Mouse (Mus musculus) heart, embryonic 12.5 days (tissue): Measurements from ENCODE around the gene Sp100. TPM values are rescaled to one million over a fixed set of nuclear protein-coding genes. Genes with fewer than 3 reads are reported as not detected.

Experiments
- ATAC-seq: fragments of 200-750 bp; cut with Nextera tagmentation; 2 replicates; pipeline ENCODE4 v1.8.0; 2017; ENCODE audit warnings: moderate TSS enrichment, moderate library complexity; ENCODE audit not compliant: insufficient number of reproducible peaks, low FRiP score
- H3K27ac ChIP-seq: fragments of 300-500 bp; sonication (generic); 2 replicates; pipeline ENCODE4 v1.5.1; 2016; ENCODE audit warnings: mild to moderate bottlenecking, moderate library complexity; ENCODE audit not compliant: poor library complexity, severe bottlenecking
- H3K27me3 ChIP-seq: fragments of 300-500 bp; sonication (generic); replicated peaks from 2 replicates; pipeline ENCODE4 v1.6.1; 2016; ENCODE audit warnings: mild to moderate bottlenecking, moderate library complexity
- H3K36me3 ChIP-seq: fragments of 300-500 bp; sonication (generic); 2 replicates; pipeline ENCODE4 v1.6.1; 2016; ENCODE audit warnings: mild to moderate bottlenecking, moderate library complexity
- H3K4me1 ChIP-seq: fragments of 300-500 bp; sonication (generic); replicated peaks from 2 replicates; pipeline ENCODE4 v1.6.1; 2016; ENCODE audit warnings: mild to moderate bottlenecking
- H3K4me2 ChIP-seq: fragments of 300-500 bp; sonication (generic); 2 replicates; pipeline ENCODE4 v1.6.1; 2016; ENCODE audit warnings: mild to moderate bottlenecking, moderate library complexity
- H3K4me3 ChIP-seq: fragments of 300-500 bp; sonication (generic); 2 replicates; pipeline ENCODE4 v1.5.1; 2016; ENCODE audit warnings: mild to moderate bottlenecking
- H3K9ac ChIP-seq: fragments of 300-500 bp; sonication (generic); 2 replicates; pipeline ENCODE4 v1.6.1; 2016; ENCODE audit warnings: mild to moderate bottlenecking, moderate library complexity
- H3K9me3 ChIP-seq: fragments of 300-500 bp; sonication (generic); replicated peaks from 2 replicates; pipeline ENCODE4 v1.6.1; 2016; ENCODE audit warnings: mild to moderate bottlenecking, moderate library complexity
- WGBS: fragments of 180-500 bp; shearing (Covaris S2); methylation state at CpG from one replicate; pipeline ENCODE4 v1.1.7; 2016; 5-methylcytosine and 5-hydroxymethylcytosine counted together
- polyA plus RNA-seq: library from polyadenylated mRNA; unstranded; fragments of >200 nt; fragmentation: Nextera tagmentation; extraction: Ambion mirVana; gene quantifications from 2 replicates; pipeline ENCODE4 v1.2.1, GENCODE M21; 2016

Sp100 gene
- polyA plus RNA-seq, 1 experiment from 2014 or later, result 0.88 TPM

DNA sequence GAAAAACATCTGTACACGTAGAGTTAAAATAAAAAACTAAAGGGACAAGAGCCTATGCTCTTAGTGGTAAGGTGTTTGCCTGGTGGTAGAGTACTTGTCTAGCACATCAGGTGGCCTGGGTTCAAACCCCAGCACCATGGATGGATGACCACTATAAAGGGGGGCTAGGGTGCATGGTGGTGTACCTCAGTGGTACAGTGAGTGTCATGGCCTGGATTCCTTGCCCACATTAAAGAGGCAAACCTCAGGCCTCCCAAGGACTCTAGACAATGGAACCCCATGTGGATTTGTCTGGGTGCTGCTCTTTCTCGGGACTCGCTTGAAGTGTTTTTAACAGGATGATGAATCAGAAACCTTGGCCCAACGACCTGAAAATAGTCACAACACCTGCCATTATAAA, 52.7 kb downstream of the Sp100 start:
- Histone ChIP-seq H3K9ac (no peak overlapping the region), H3K36me3 (no peaks in the 10 kb centered on the region), H3K9me3 (no peaks in the 10 kb centered on the region), H3K27me3 (no peaks in the 10 kb centered on the region), H3K4me3 (no peak overlapping the region), H3K4me1 (peaks cover 10% of the 10 kb centered on the region), H3K27ac (peak overlapping the region; percentile 93; the same call in 1 of the 2 replicates), H3K4me2 (no peak overlapping the region)
- 75% methylated on average over 4 of the region's 4 CpGs for WGBS
- no peak for ATAC-seq

DNA sequence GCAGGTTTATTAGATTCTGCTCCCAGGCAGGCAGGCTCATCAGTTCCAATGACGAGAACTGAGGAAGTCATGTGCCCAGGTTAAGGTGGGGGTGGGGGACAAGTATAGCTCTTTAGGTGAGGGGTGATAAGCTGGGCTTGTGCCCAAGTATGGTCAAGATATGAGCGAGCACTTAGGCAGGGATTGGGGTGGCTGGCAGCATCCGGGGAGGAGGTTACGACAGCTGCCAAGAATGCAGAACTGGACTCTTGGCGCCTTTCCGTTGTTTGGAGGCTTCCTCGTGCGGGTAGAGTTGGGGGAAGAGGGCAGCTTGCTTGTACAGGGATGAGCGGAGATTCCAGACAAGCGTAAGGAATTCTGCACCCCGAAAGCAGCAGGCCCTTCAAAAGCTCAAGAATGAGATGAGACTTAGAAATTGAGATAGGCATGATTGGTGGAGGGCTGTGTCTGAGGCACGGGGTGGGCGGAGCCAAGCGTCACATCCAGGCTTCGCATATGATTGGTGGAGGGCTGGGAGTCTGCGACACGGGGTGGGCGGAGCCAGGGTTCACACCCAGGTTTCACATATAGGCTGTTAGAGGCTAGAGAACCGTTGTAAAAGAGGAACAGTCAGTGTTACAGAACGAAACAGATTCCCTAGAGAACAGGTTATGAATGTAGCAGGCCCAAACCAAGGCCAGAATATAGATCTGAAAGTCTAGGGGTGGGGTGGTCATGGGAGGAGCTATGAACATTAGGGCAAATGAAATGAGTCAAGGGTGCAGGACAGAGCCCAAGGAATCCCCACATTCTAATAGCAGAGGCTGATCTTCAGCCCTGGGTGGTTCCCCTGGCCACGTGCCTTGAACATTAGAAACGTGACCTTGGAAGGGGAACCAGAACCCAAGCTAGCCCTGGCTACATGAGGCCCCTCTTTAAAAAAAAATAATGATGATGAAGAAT, 53.7 kb downstream of the Sp100 start:
- Histone ChIP-seq H3K4me2 (peak overlapping the region; percentile 56), H3K4me1 (peaks cover 10% of the 10 kb centered on the region), H3K9me3 (no peaks in the 10 kb centered on the region), H3K27ac (peak overlapping the region; percentile 93), H3K9ac (peak overlapping the region; percentile 59; the same call in 1 of the 2 replicates), H3K36me3 (no peaks in the 10 kb centered on the region), H3K27me3 (no peaks in the 10 kb centered on the region), H3K4me3 (peak overlapping the region; percentile 41)
- ATAC-seq, result peak; percentile 95
- WGBS, result 7% methylated on average over 22 of the region's 22 CpGs

DNA sequence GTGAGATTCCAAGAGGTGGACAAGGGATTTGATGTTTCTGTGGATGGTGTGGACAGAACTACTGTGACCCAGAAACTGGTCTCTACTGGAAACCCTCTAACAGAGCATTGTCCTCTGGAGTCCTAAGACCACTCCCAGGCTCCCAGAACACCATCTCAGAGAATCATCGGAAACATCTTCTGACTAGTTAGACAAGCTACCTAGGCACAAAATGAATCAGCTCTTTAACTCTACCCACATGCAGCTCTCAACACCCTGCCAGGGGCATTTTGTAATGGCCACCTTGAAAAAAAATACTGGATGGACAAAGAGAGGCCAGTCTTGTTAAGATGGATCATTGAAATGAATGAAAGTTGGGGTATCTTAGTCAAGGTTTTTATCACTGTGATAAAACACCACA, 55.8 kb downstream of the Sp100 start:
- H3K4me2 ChIP-seq, result no peak overlapping the region

DNA sequence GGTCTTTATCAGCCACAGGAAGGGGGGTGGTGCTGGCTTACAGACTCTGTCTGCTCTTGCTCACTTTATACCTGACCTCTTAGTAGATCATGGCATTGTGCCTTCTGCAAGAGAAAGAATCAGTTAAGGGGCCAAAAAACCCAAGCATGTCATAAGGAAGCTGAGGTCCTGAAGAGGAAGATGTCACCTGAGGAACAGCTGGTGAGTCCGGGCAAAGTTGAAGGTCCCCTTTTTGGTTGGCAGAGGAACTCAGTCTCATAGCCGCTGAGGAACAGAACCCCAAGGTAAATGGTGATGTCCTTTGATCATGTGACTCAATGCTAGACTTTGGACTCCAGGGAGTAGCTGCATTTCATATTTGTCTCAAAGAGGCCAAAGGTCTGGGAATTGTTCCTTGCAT, 57.0 kb downstream of the Sp100 start:
- Histone ChIP-seq H3K27me3 (no peaks in the 10 kb centered on the region), H3K9me3 (no peaks in the 10 kb centered on the region), H3K4me3 (no peak overlapping the region), H3K4me1 (peaks cover 10% of the 10 kb centered on the region), H3K27ac (no peak overlapping the region), H3K4me2 (no peak overlapping the region), H3K36me3 (no peaks in the 10 kb centered on the region), H3K9ac (no peak overlapping the region)
- ATAC-seq, result no peak
- 77% methylated on average over 2 of the region's 2 CpGs for WGBS

More for the DNA sequence above, 55.8 kb downstream of the Sp100 start:
- no peaks in the 10 kb centered on the region for H3K36me3 ChIP-seq
- WGBS, result 85% methylated on average over 1 of the region's 1 CpGs
- no peak overlapping the region for H3K9ac ChIP-seq
- H3K27ac ChIP-seq, result no peak overlapping the region
- H3K4me3 ChIP-seq, result no peak overlapping the region
- no peak for ATAC-seq
- no peaks in the 10 kb centered on the region for H3K27me3 ChIP-seq
- H3K9me3 ChIP-seq, result no peaks in the 10 kb centered on the region
- H3K4me1 ChIP-seq, result peaks cover 10% of the 10 kb centered on the region

DNA sequence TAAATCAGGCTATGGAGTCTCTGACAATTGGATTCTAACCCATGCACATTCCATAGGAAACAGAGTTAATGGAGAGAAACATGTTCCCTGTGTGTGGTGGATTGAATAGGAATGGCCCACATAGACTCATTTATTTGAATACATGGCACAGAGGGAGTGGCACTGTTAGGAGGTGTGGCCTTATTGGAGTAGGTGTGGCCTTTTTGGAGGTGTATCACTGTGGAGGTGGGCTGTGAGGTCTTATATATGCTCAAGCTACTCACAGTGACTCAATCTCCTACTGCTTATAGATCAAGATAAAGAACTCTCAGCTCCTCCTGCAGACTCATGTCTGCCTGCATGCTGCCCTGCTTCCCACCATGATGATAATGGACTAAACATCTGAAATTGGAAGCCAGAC, 64.7 kb downstream of the Sp100 start:
- Histone ChIP-seq H3K4me3 (no peak overlapping the region), H3K4me2 (no peak overlapping the region), H3K36me3 (no peaks in the 10 kb centered on the region), H3K9me3 (no peaks in the 10 kb centered on the region), H3K27ac (no peak overlapping the region), H3K4me1 (peaks cover 15% of the 10 kb centered on the region), H3K27me3 (no peaks in the 10 kb centered on the region), H3K9ac (no peak overlapping the region)
- ATAC-seq, result no peak

DNA sequence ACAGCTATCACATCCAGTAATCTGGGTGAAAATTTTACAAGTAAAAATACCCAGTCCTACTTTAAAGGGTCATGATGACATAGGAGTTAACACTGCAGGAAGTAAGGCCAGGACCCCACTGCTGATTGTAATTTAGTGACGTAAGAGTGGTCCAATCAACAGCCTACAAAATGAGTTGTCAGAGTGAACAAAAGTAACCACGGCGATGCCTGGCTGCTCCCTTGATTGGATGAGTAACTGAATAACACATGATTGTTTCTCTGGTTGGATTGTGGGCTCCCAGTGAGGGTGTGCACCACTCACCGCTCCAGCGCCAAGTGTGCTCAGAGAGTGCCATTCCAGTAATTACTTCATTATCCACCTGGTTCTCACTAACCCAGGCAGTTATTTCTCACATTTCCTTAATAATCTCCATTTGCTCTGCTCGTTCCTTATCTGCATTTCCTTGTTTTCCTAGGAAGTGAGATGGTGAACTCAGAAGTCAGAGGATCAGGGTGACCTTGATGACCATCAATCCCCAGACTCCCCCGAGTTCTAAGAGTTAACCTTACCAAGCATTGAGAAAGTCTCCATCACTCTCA, 66.7 kb downstream of the Sp100 start:
- Histone ChIP-seq H3K27ac (no peak overlapping the region), H3K9me3 (no peaks in the 10 kb centered on the region)
- 61% methylated on average over 7 of the region's 7 CpGs for WGBS

DNA sequence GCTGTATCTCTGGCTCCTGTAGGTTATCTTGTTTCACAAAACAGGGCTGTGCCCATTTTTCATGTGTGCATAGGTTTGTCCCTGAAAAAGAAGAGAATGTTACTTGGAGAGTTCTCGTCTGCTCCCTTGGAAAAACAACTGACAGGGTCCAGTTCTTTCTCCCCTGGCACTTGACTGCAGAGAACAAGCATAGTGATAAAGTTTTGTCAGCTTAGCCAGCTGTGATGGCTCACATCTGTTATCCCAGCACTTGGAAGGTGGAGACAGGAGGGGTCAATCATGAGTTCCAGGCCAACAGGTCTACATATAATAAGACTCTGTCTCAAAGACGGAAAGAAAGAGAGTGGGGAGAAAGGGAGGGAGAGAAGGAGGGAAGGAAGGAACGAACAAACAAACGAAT, 69.3 kb downstream of the Sp100 start:
- peak; percentile 37; the same call in 1 of the 2 replicates for ATAC-seq
- 28% methylated on average over 4 of the region's 4 CpGs for whole genome bisulfite sequencing
- no peak overlapping the region for H3K4me3 ChIP-seq
- H3K4me2 ChIP-seq, result no peak overlapping the region
- H3K36me3 ChIP-seq, result no peaks in the 10 kb centered on the region
- H3K9me3 ChIP-seq, result no peaks in the 10 kb centered on the region
- peaks cover 22% of the 10 kb centered on the region for H3K4me1 ChIP-seq
- peak overlapping the region; percentile 17 for H3K27ac ChIP-seq
- H3K27me3 ChIP-seq, result no peaks in the 10 kb centered on the region
- no peak overlapping the region for H3K9ac ChIP-seq

More for the DNA sequence above, 66.7 kb downstream of the Sp100 start:
- peaks cover 22% of the 10 kb centered on the region for H3K4me1 ChIP-seq
- no peaks in the 10 kb centered on the region for H3K27me3 ChIP-seq
- no peak overlapping the region for H3K9ac ChIP-seq
- no peak overlapping the region for H3K4me2 ChIP-seq
- H3K4me3 ChIP-seq, result no peak overlapping the region
- no peaks in the 10 kb centered on the region for H3K36me3 ChIP-seq
- ATAC-seq, result no peak

DNA sequence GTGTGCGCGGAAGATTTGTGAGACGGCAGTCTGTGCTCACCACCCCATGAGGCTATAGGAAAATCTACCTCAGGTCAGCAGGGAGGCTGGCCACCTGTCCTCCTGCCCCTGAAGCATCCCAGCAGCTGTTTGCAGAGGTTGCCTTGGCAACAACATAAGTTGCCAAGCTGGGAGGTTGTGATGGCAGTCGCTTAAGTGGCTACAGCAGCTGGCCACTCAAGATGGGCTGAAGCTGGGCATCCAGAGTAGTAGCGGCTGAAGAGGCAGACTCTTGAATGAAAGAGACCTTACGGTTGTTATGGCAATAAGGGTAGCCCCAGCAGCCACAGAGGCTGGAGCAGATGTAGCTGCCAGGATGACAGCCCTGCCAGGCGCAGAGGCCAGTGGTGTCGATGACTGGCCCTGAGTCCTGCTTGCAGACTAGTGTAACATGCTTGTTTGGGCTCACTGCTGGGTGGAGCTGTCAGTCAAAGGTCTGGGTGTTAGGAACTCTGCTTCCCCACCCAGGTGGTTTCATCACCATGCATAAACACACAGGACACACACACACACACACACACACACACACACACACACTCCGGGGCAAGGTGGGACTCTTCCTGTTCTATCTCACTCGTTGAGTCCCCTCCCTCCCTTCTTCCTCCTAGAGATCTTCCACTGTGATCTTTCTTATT, 70.6 kb downstream of the Sp100 start:
- ATAC-seq, result 0 out of 2 replicates have a peak, but pooled peaks have one; percentile 29
- Histone ChIP-seq H3K4me1 (peaks cover 22% of the 10 kb centered on the region), H3K9ac (no peak overlapping the region), H3K4me3 (no peak overlapping the region), H3K27ac (no peak overlapping the region), H3K36me3 (no peaks in the 10 kb centered on the region), H3K9me3 (no peaks in the 10 kb centered on the region), H3K4me2 (no peak overlapping the region), H3K27me3 (no peaks in the 10 kb centered on the region)
- 66% methylated on average over 10 of the region's 10 CpGs for WGBS

DNA sequence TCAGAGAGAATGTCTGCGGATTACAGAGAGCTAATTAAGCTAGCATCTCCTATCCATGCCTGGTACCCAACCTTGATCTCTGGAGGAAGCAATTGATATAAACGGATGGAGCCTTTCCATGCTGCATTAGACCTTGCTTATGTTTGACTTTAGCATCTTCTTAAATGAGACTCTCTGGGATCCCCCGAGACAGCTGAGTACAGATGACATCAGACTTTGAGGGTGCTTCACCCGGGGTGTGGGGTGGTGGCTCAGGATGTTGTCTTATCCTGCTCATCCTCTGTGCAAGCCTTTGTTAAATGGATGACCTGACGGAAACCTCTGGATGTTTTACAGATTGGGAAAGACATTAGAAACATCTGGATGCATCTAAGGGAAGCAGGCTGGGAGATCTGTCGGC, 80.7 kb downstream of the Sp100 start:
- no peak for ATAC-seq
- 80% methylated on average over 6 of the region's 6 CpGs for WGBS

DNA sequence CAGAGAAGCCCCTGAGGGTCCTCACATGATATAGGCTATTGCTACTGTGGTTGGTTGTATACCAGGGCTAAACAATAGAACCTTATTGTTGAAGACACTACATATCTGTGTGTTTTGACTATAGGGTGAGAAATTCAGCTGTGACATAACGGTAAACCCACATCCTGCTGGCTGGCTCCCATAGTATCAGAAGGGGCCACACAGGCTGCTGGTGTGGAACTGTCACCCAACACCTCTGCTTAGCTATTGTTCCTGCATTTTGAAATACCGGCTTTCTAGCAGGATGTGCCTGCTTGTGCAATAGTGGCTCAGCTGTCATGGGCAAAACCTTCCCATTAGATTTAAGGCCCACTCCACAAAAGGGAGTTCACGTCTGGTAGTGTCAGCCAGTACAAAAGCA, 82.8 kb downstream of the Sp100 start:
- no peaks in the 10 kb centered on the region for H3K27me3 ChIP-seq
- no peaks in the 10 kb centered on the region for H3K36me3 ChIP-seq
- no peak overlapping the region for H3K4me2 ChIP-seq
- 0 out of 2 replicates have a peak, but pooled peaks cover under 1% of the 10 kb centered on the region for H3K9me3 ChIP-seq
- WGBS, result 79% methylated on average over 3 of the region's 3 CpGs
- no peak overlapping the region for H3K9ac ChIP-seq
- ATAC-seq, result no peak
- no peak overlapping the region for H3K4me3 ChIP-seq
- H3K4me1 ChIP-seq, result peaks cover 9% of the 10 kb centered on the region
- no peak overlapping the region for H3K27ac ChIP-seq

More for the DNA sequence above, 80.7 kb downstream of the Sp100 start:
- no peak overlapping the region for H3K27ac ChIP-seq
- H3K9me3 ChIP-seq, result 0 out of 2 replicates have a peak, but pooled peaks cover 3% of the 10 kb centered on the region
- H3K4me2 ChIP-seq, result no peak overlapping the region
- H3K4me3 ChIP-seq, result no peak overlapping the region
- H3K4me1 ChIP-seq, result peaks cover under 1% of the 10 kb centered on the region
- H3K36me3 ChIP-seq, result no peaks in the 10 kb centered on the region
- H3K27me3 ChIP-seq, result no peaks in the 10 kb centered on the region
- H3K9ac ChIP-seq, result no peak overlapping the region

DNA sequence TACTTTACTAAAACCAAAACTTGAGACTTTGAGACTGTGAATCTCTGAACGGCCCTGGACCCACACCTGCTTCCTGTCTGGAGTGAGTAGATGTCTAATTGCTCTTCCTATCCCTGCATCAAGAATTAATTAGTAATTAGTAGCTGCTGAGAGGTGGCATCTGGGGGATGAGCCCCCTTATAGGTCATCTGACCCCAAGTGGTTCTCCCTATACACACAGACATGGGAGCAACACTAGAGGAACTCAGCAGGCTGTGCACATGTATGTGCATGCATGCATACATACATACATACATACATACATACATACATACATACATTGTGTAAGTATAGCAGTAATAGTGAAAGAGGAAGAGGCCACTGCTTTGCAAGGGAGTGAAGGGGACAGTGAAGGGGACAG, 84.7 kb downstream of the Sp100 start:
- Histone ChIP-seq H3K9me3 (peaks cover 7% of the 10 kb centered on the region), H3K4me3 (no peak overlapping the region), H3K4me2 (no peak overlapping the region), H3K4me1 (peaks cover 9% of the 10 kb centered on the region), H3K27ac (no peak overlapping the region), H3K36me3 (no peaks in the 10 kb centered on the region), H3K27me3 (no peaks in the 10 kb centered on the region), H3K9ac (no peak overlapping the region)
- no peak for ATAC-seq
- WGBS, result 73% methylated on average over 1 of the region's 1 CpGs
